Mouse (Mus musculus) kidney, postnatal 4 days (tissue): ENCODE measurements around the gene Slc1a3.
A peak's percentile ranks its signal among the peaks of the same experiment; 100 is the strongest.

Source experiments
- DNase-seq, 2 experiments: peaks; one replicate each; pipeline ENCODE4 v3.0.0; 2021; ENCODE audit warnings: mixed read lengths in 2 of 2

The Slc1a3 gene

DNA sequence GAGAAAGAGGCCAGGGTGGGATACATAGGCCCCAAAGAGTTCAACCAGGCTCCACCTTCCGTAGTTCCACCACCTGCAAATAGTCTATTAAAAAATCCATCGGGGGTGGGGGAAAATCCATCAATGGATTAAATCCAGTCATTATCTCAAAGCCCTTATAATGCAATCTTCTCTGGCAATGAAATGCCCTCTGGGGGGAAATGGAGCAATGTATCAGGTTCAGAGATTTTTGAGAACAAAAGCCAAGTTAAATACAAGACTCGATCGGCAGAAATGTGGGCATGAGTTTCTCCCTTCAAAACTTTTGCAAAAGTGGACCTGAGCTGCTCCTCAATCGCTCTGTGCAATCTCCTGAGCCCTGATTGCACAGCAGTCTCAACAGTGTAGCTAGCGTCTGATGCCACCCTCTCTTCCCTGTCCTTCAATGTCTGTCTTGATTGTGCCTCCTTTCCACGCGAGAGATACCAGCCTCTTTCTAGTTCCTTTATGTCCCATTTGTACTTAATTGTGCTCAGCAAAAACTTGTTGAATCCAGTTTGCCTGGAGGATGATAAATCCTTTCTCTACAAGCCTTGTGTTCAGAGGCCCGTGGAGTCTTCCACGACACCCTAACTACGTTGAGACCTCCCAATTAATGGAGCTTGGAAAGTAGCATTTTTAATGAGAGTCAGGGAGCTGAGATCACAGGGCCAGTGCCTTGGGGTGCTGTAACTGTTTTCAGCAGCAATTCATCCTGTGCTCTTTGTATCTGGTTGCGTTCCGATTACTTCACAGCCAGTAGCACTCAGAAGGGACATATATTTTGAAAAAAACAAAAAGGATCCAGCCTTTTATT, 109.0 kb downstream of the Slc1a3 start:
- DNase-seq = no peak

DNA sequence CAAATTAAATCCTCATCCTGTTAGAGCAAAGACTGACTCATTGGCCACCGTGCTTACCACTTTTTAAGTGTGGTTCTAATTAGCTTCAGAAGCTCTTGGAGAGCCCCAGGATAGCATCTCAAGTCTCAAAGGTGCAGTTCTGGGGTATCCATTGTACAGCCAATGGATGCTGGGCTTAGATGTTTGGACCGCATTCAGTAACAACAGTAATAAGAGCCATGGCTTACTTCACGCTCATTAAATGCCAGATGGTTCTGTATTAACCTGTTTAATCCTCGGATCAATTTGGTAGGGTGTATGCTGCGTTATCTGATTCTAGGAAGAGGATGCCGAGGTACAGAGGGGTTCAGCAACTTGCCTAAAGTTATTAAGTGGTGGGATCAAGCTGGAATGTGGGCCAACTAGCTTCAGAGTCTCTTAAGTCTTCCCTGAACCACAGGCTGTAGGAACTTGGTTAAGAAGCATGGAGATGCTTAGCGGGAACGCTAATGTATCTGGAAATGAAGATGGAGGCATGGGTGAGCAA, 114.1 kb downstream of the Slc1a3 start:
- DNase-seq = no peak

DNA sequence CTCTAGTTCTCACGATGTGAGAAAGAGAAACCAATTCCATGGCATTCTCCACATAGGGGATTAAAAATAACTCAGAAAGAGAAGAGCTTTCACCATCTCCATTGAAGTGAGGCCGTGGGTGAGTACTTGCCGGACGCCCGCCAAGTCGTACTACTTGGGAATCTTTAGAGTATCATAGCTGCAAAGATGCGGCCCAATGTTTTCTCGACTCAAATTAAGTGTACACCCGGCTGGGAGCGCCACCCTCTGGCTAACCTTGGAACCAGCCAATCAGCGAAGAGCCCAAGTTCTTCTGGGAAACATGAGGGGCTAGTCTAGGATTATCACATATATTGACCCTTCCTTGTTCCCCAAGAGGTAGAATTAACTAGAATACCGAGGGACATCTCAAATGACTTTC, 115.3 kb downstream of the Slc1a3 start:
- DNase-seq = no peak

DNA sequence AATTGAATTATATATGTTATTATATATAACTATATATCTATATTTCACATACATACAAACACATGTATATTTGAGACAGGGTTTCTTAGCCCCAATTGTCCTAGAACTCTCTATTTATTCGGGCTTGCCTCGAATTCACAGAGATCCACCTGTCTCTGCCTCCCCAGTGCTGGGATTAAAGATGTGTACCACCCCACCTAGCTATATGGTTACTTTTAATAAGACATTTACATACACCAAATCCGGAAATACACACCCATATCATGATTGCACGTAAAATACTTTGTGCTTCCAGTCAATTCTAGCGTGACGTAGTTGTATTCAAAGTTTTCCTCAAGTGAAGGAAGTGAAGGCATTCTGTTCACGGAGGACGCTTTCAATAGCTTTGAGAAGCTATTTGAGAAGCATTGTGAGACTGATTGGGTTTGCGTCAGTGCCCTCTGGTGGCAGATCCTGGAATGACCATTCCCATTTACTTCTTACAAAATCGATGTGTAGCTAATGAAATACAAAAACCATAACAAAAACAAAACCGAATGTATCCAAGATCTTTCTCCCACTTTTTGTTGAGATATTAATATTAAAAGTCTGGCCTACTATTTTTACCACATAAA, 121.0 kb downstream of the Slc1a3 start:
- DNase-seq = peak; percentile 79 to 80

DNA sequence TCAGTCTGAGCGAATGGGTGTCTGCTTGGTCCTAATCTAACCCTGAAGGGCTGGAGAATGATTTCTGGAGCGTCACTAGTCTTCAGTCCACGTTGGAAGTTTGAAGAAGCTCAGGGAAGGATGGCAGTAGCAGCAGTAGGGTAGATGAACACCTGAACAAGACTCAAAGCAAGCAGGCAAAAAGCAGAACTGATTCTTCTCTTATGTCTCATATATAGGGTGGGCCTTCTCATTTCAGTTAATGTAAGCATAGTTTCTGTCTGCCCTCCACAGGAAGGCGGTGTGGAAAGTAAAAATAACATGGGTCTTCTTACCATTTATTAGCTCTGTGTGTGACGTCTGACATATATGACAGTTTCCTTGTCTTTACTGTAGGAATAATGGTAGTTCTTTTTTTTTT, 122.5 kb downstream of the Slc1a3 start:
- DNase-seq = no peak

DNA sequence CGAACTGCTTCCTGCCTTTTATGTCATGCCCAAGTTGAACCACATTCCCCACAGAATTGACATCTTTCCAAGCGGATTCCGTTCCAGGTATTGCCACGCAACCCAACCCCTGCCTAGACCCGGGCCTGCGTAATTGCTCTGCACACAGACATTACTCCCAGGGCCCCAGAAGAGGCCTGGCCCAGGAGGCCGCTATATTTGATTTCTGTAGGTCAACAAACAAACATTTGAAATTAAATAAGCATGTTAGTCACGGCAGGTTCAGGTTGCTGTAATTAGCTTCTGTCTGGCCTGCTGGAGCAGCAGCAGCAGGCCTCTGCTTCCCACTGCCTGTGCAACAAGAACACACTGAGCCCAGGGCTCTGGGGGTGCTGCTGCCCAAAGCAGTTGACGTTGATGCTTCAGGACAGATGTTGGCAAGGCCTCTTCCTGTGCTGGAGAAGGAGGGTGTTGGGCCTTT, 123.7 kb downstream of the Slc1a3 start:
- no peak for DNase-seq
